Mouse (Mus musculus) heart, adult 2 months (tissue): ENCODE data around the gene Slc5a11.

ENCODE experiments used
- CTCF ChIP-seq: fragments of 200-600 bp; IDR thresholded peaks from 2 replicates; pipeline ENCODE4 v1.8.1; 2022; ENCODE audit warnings: antibody characterized with exemption, mild to moderate bottlenecking, moderate library complexity
- POLR2A ChIP-seq: fragments of 200-500 bp; IDR thresholded peaks from 2 replicates; pipeline ENCODE4 v1.6.1; 2011; ENCODE audit warnings: mild to moderate bottlenecking, low read depth, low read length, control low read depth; ENCODE audit not compliant: insufficient read depth

DNA sequence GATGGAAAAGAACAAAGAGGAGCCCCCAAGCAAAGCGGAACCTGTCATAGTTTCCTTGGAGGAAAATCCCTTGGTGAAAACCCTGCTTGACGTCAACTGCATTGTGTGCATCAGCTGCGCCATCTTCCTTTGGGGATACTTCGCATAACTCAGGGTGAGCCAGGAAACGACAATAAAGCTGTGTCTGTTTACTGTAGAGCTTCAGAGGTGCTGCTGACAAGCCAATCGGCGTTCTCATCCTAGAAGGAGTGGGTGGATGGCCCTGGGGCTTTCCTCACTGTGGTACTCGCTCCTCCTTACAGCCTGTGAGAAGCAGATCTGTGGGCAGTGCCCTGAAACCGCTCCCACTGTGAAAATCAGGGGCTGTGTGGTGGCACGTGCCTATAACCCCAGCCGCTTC lies 58.5 kb downstream of the Slc5a11 start:
- TF ChIP-seq CTCF (no peak), POLR2A (no peak)
